Mouse (Mus musculus) intestine, embryonic 16.5 days (tissue): ENCODE measurements around the gene Asb16. TPM values are rescaled to one million over a fixed set of nuclear protein-coding genes. Genes with fewer than 3 reads are reported as not detected.

Source experiments
- ATAC-seq: fragments of 200-750 bp; cut with Nextera tagmentation; 2 replicates; pipeline ENCODE4 v1.8.0; 2017; ENCODE audit warnings: moderate TSS enrichment, moderate library complexity
- H3K27ac ChIP-seq: fragments of 300-500 bp; sonication (generic); 2 replicates; pipeline ENCODE4 v1.5.1; 2014; ENCODE audit warnings: mild to moderate bottlenecking, low read length
- H3K27me3 ChIP-seq: fragments of 300-500 bp; sonication (generic); replicated peaks from 2 replicates; pipeline ENCODE4 v1.6.1; 2014; ENCODE audit warnings: low read length, control low read depth, mixed read lengths; ENCODE audit not compliant: control insufficient read depth, insufficient read depth
- H3K36me3 ChIP-seq: fragments of 300-500 bp; sonication (generic); 2 replicates; pipeline ENCODE4 v1.6.1; 2014; ENCODE audit warnings: low read length, control low read depth; ENCODE audit not compliant: control insufficient read depth, insufficient read depth
- H3K4me1 ChIP-seq: fragments of 300-500 bp; sonication (generic); 2 replicates; pipeline ENCODE4 v1.6.1; 2014; ENCODE audit warnings: low read length, control low read depth, mixed read lengths; ENCODE audit not compliant: control insufficient read depth, insufficient read depth
- H3K4me2 ChIP-seq: fragments of 300-500 bp; sonication (generic); 2 replicates; pipeline ENCODE4 v1.6.1; 2014; ENCODE audit warnings: low read depth, low read length, control low read depth
- H3K4me3 ChIP-seq: fragments of 300-500 bp; sonication (generic); 2 replicates; pipeline ENCODE4 v1.5.1; 2014; ENCODE audit warnings: mild to moderate bottlenecking, low read length
- H3K9ac ChIP-seq: fragments of 300-500 bp; sonication (generic); 2 replicates; pipeline ENCODE4 v1.6.1; 2014; ENCODE audit warnings: low read depth, low read length
- H3K9me3 ChIP-seq: fragments of 300-500 bp; sonication (generic); 2 replicates; pipeline ENCODE4 v1.6.1; 2016; ENCODE audit warnings: low read length, control low read depth; ENCODE audit not compliant: control insufficient read depth
- WGBS: fragments of 180-500 bp; shearing (Covaris S2); extraction: QIAGEN DNeasy Blood & Tissue Kit; methylation state at CpG from one replicate; pipeline ENCODE4 v1.1.7; 2014; 5-methylcytosine and 5-hydroxymethylcytosine counted together
- polyA plus RNA-seq: library from polyadenylated mRNA; unstranded; fragments of >200 nt; fragmentation: Nextera tagmentation; extraction: Ambion mirVana; gene quantifications from 2 replicates; pipeline ENCODE4 v1.2.1, GENCODE M21; 2015

Gene Asb16
- polyA plus RNA-seq, 1 experiment from 2014 or later, result 0.05 TPM

DNA sequence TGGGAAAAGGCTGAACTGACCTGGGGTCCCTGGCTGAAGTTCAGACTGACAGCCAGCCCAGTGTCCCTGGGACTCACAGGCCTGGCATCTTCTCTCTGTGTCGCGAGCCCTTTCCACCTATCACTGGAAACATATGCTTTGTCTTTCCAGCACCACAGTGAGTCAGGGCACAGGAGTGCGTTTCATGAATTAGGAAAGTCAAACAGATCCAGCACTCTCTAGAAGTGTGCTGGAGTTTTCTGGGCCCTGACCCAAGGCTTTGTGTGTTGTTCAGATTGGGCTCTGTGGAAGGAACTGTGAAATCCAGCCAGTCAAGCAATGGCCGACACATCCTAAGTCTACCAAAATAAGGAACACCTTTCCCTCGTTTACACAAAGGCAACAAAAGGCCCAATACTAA is 43.3 kb upstream of the Asb16 start:
- H3K27ac ChIP-seq, result no peak overlapping the region
- H3K9ac ChIP-seq, result no peak overlapping the region

DNA sequence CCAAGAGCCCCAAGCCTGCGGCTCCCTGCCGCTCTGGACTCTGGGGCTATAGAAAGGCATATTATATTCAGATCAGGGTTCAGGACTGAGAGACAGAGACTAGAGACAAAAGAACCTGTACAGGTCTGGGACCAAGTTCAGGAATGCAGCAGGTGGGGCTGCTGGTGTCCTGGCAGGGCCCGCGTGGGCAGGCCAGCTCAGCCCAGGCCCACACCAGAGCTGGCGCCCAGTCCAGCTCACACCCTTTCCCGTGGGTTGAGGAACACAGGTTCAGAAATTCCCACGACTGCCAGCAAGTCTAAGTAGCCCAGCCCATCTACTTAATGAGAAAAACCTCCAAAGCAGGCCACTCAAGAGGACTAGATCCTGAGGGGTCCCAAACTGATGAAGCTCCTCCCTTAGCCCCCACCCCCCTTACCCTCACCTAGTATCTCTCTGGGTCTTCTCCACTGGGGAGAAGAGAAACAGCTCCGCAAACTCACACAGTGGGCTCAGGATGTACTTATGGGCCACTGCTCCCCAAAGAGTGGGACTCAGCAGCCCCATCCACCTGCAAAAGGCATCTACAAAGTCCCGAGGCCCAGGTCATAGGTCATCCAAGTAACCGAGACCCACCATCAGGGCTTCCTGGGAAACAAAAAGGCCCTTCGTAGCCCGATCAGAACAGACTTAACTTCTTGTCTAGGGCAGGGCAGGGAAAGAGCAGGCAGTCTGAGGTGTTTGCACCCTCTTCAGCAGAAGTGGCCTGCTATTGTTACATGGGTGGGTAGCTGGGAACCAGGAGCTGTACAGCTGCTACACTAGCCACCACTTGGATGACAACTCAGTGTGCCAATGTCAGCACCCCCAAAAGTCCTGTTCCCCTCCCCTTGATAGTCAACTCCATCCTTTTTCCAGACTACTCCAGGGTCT is 42.2 kb upstream of the Asb16 start:
- 72% methylated on average over 12 of the region's 12 CpGs for WGBS
- Histone ChIP-seq H3K9me3 (no peaks in the 10 kb centered on the region), H3K4me3 (no peak overlapping the region), H3K27me3 (no peaks in the 10 kb centered on the region), H3K9ac (no peak overlapping the region), H3K4me2 (no peak overlapping the region), H3K27ac (no peak overlapping the region), H3K36me3 (no peaks in the 10 kb centered on the region), H3K4me1 (peaks cover 53% of the 10 kb centered on the region)
- ATAC-seq, result no peak

More for the DNA sequence above, 43.3 kb upstream of the Asb16 start:
- Histone ChIP-seq H3K27me3 (no peaks in the 10 kb centered on the region), H3K4me3 (no peak overlapping the region), H3K36me3 (no peaks in the 10 kb centered on the region), H3K4me2 (no peak overlapping the region), H3K4me1 (peaks cover 58% of the 10 kb centered on the region), H3K9me3 (no peaks in the 10 kb centered on the region)
- 67% methylated on average over 5 of the region's 5 CpGs for WGBS
- ATAC-seq, result no peak

DNA sequence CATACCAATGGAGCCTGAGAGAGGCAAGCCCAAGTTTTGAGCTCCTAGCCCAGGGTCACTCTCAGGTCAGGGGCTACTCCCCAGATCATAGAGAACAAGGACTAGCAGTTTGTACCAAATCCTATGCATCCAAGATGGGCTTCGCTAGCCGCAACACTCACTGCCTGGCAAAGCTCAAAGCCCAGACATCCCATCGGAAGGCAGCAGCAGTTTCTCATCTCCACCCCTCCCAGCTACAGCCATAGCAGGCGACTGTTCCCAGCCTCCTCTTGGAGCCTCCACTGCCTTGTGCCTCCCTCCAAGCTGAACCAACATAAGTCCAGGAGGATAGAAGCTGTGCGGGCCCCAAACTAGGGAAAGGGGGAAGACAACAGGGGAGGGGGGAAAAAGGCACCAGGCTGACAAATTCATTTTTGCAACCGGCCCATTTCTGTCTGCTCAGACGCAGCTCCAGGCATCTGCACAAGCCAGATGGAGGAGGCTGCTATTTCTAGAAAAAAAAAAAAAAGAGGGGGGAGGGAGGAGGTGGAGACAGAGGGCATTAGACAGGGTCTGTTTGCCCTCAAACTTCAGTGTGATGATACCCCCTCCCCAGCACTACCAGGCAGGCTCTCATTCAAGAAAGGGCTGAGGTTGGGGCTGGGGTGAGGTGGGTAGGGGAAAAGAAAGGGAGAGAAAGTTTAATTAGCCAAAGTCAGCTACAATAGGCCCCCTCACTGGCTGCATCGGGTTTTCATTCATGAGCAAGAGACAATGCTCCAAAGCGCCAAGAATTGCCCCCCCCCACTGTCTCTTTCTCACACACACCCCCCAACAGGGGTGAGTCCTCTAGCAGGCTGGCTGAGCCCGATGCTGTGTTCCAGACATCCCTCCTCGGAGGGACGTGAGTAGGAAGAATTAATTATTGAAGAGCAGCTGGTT is 41.0 kb upstream of the Asb16 start:
- Histone ChIP-seq H3K4me3 (peak overlapping the region; percentile 81), H3K27me3 (no peaks in the 10 kb centered on the region), H3K9me3 (no peaks in the 10 kb centered on the region), H3K36me3 (no peaks in the 10 kb centered on the region), H3K27ac (peak overlapping the region; percentile 53), H3K9ac (peak overlapping the region; percentile 88), H3K4me2 (peak overlapping the region; percentile 83), H3K4me1 (peaks cover 50% of the 10 kb centered on the region)
- ATAC-seq, result no peak
- WGBS, result 29% methylated on average over 12 of the region's 12 CpGs

DNA sequence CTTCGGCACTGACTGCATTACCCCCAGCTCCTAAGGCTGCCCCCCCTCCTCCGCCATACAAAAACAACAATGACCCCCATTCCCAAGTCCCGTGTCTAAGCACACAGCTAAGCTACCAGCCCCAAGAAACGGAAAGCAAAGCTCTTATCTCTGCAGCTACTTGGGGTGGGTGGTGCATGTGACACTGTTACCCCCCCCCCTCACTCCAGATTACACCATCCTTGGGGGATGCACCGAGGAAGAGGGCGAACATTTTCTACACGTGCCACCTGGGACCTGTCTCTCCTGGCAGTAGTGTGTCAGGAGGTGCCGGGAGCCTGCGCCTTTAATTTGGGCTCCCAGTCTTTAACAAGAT is 40.4 kb upstream of the Asb16 start:
- no peaks in the 10 kb centered on the region for H3K9me3 ChIP-seq
- peak overlapping the region; percentile 83 for H3K4me2 ChIP-seq
- no peak for ATAC-seq
- H3K27me3 ChIP-seq, result no peaks in the 10 kb centered on the region
- H3K9ac ChIP-seq, result peak overlapping the region; percentile 88
- peaks cover 44% of the 10 kb centered on the region for H3K4me1 ChIP-seq
- 26% methylated on average over 9 of the region's 9 CpGs for WGBS
- H3K27ac ChIP-seq, result peak overlapping the region; percentile 47; the same call in 1 of the 2 replicates
- H3K4me3 ChIP-seq, result peak overlapping the region; percentile 81
- H3K36me3 ChIP-seq, result no peaks in the 10 kb centered on the region

- no peak for ATAC-seq
- Histone ChIP-seq H3K9me3 (no peaks in the 10 kb centered on the region), H3K36me3 (no peaks in the 10 kb centered on the region), H3K27ac (peak overlapping the region; percentile 82), H3K9ac (peak overlapping the region; percentile 88), H3K4me3 (peak overlapping the region; percentile 81), H3K27me3 (no peaks in the 10 kb centered on the region), H3K4me2 (peak overlapping the region; percentile 83), H3K4me1 (peaks cover 39% of the 10 kb centered on the region)
- WGBS, result 11% methylated on average over 7 of the region's 7 CpGs
Observed at GRCm38 (mm10) chr11:102228646-102229268, 39.8 kb upstream of the Asb16 start.

DNA sequence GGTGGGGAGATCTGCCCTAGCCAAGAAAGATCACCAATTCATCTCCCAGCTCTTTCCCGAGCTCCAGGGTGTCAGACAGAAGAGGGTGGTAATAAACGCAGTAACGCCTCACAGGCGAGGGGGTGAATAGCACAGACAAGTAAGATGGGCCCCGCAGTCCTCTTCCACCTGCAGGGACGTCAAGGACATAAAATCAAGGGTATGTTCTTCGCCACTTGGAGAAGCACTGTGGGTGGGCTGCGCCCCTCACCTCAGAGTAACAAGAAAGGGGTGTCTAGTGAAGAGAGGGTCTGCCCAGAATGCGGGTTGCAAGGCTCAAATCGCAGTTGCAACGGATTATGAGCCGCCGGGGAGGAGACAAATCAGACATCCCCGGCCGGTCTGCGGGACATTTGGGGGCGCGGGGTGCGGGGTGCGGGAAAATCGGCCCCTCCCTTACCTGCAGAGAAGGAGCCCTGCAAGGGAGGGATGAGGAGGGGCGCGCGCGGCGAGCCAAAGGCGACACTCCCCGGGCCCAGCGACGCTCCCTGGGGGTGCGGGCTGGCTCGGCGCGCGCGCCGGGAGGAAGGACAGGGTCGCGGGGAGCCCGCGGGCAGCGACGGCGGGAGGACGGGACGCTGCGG is 39.1 kb upstream of the Asb16 start:
- H3K4me2 ChIP-seq, result peak overlapping the region; percentile 83
- no peaks in the 10 kb centered on the region for H3K27me3 ChIP-seq
- WGBS, result under 1% methylated on average over 42 of the region's 47 CpGs
- H3K4me3 ChIP-seq, result peak overlapping the region; percentile 81
- peak overlapping the region; percentile 88 for H3K9ac ChIP-seq
- H3K4me1 ChIP-seq, result peaks cover 35% of the 10 kb centered on the region
- H3K9me3 ChIP-seq, result no peaks in the 10 kb centered on the region
- peak; percentile 58 for ATAC-seq
- H3K36me3 ChIP-seq, result no peaks in the 10 kb centered on the region
- H3K27ac ChIP-seq, result peak overlapping the region; percentile 82

- H3K4me3 ChIP-seq, result peak within 1 kb of the TSS; percentile 81
- H3K27me3 ChIP-seq, result no peaks in the 10 kb centered on the region
- no peaks in the 10 kb centered on the region for H3K9me3 ChIP-seq
- H3K4me1 ChIP-seq, result peaks cover 27% of the 10 kb centered on the region
- peak; percentile 88 for ATAC-seq
- H3K9ac ChIP-seq, result peak within 1 kb of the TSS; percentile 88
- H3K4me2 ChIP-seq, result peak within 1 kb of the TSS; percentile 83
- H3K27ac ChIP-seq, result peak within 1 kb of the TSS; percentile 82
- H3K36me3 ChIP-seq, result no peaks in the 10 kb centered on the region
- WGBS, result under 1% methylated on average over 34 of the region's 49 CpGs
Observed at GRCm38 (mm10) chr11:102230006-102230741, 38.4 kb upstream of the Asb16 start, which contains the start of gene Hdac5. TSS of gene Hdac5 (minus strand) at chr11:102230166.

DNA sequence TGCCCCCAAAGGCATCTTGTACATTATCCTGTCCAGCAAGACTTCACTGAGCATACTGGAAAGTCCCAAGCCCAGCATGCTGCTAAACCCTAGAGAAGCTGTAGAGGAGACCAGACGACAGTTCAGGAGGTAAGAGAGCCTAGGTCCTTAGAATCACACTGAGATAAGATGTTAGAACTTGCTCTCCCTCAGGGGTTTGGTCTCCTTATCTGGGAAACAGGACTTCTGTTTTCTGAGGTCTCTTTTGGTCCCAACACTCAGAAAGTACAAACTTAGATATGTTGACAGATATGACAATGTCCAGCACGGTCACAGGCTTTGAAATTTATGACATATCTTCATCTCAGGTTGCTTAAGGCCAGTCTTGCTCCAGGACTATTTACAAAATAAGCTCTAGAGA is 32.5 kb upstream of the Asb16 start:
- no peak for ATAC-seq
- no peaks in the 10 kb centered on the region for H3K36me3 ChIP-seq
- H3K27me3 ChIP-seq, result no peaks in the 10 kb centered on the region
- 46% methylated on average over 2 of the region's 2 CpGs for WGBS
- H3K4me2 ChIP-seq, result no peak overlapping the region
- peaks cover 9% of the 10 kb centered on the region; the same call in 1 of the 2 replicates for H3K4me1 ChIP-seq
- H3K4me3 ChIP-seq, result no peak overlapping the region
- no peak overlapping the region for H3K27ac ChIP-seq
- H3K9me3 ChIP-seq, result no peaks in the 10 kb centered on the region
- no peak overlapping the region for H3K9ac ChIP-seq
